Mouse (Mus musculus) liver, postnatal 0 days (tissue): ENCODE results near the gene Abl2. TPM values are rescaled to one million over a fixed set of nuclear protein-coding genes. Genes with fewer than 3 reads are reported as not detected.

Source experiments
- ATAC-seq: fragments of 200-750 bp; cut with Nextera tagmentation; 2 replicates; pipeline ENCODE4 v1.8.0; 2017; ENCODE audit warnings: mild to moderate bottlenecking, moderate library complexity
- DNase-seq: peaks from one replicate; pipeline ENCODE4 v3.0.0-alpha.2; 2016
- H3K27ac ChIP-seq: fragments of 300-500 bp; sonication (generic); 2 replicates; pipeline ENCODE4 v1.5.1; 2014; ENCODE audit warnings: antibody characterized with exemption, moderate library complexity, mild to moderate bottlenecking, low read depth
- H3K27me3 ChIP-seq: fragments of 300-500 bp; sonication (generic); 2 replicates; pipeline ENCODE4 v1.6.1; 2014; ENCODE audit warnings: low read length, control low read depth, mixed read lengths; ENCODE audit not compliant: insufficient read depth
- H3K36me3 ChIP-seq: fragments of 300-500 bp; sonication (generic); replicated peaks from 2 replicates; pipeline ENCODE4 v1.6.1; 2014; ENCODE audit warnings: mild to moderate bottlenecking, control low read depth, low read length, moderate library complexity, mixed read lengths; ENCODE audit not compliant: insufficient read depth
- H3K4me1 ChIP-seq: fragments of 300-500 bp; sonication (generic); 2 replicates; pipeline ENCODE4 v1.6.1; 2014; ENCODE audit warnings: antibody characterized with exemption, mild to moderate bottlenecking, control low read depth; ENCODE audit not compliant: insufficient read depth
- H3K4me2 ChIP-seq: fragments of 300-500 bp; sonication (generic); 2 replicates; pipeline ENCODE4 v1.6.1; 2014; ENCODE audit warnings: low read depth, mild to moderate bottlenecking, low read length, moderate library complexity, mixed read lengths
- H3K4me3 ChIP-seq: fragments of 300-500 bp; sonication (generic); 2 replicates; pipeline ENCODE4 v1.5.1; 2014; ENCODE audit warnings: low read depth, low read length
- H3K9ac ChIP-seq: fragments of 300-500 bp; sonication (generic); replicated peaks from 2 replicates; pipeline ENCODE4 v1.6.1; 2014; ENCODE audit warnings: mild to moderate bottlenecking, moderate library complexity
- H3K9me3 ChIP-seq: fragments of 300-500 bp; sonication (generic); 2 replicates; pipeline ENCODE4 v1.6.1; 2016; ENCODE audit warnings: mild to moderate bottlenecking, control low read depth, low read length, mixed read lengths
- CTCF ChIP-seq: sonication (generic); IDR thresholded peaks from 2 replicates; pipeline ENCODE4 v1.5.1; 2016; ENCODE audit warnings: antibody characterized with exemption, low read depth
- EP300 ChIP-seq: IDR thresholded peaks from 2 replicates; pipeline ENCODE4 v1.6.1; 2016; ENCODE audit warnings: antibody characterized with exemption, low read depth, mild to moderate bottlenecking
- WGBS: fragments of 180-500 bp; shearing (Covaris S2); extraction: QIAGEN DNeasy Blood & Tissue Kit; methylation state at CpG from one replicate; pipeline ENCODE4 v1.1.7; 2014; ENCODE audit not compliant: insufficient replicate concordance; 5-methylcytosine and 5-hydroxymethylcytosine counted together
- polyA plus RNA-seq: library from polyadenylated mRNA; unstranded; fragments of >200 nt; fragmentation: Nextera tagmentation; extraction: Ambion mirVana; gene quantifications from 2 replicates; pipeline ENCODE4 v1.2.1, GENCODE M21; 2015

Gene Abl2
- polyA plus RNA-seq, 1 experiment from 2014 or later, result 0.89 TPM

- Histone ChIP-seq H3K4me1 (peaks cover 31% of the 10 kb centered on the region), H3K9ac (no peak overlapping the region), H3K4me2 (no peak overlapping the region), H3K36me3 (no peaks in the 10 kb centered on the region), H3K9me3 (no peaks in the 10 kb centered on the region), H3K27ac (no peak overlapping the region), H3K4me3 (no peak overlapping the region), H3K27me3 (no peaks in the 10 kb centered on the region)
- ATAC-seq (no peak), DNase-seq (no peak)
- WGBS, result 40% methylated on average over 9 of the region's 9 CpGs
- TF ChIP-seq CTCF (no peak), EP300 (no peak)
These were observed 55.4 kb downstream of the Abl2 start for GRCm38 (mm10) chr1:156613855-156614530.

- TF ChIP-seq EP300, result no peak
- peak; percentile 54 for TF ChIP-seq CTCF
- WGBS, result 75% methylated on average over 1 of the region's 1 CpGs
- peaks cover 36% of the 10 kb centered on the region for H3K4me1 ChIP-seq
- no peak overlapping the region for H3K9ac ChIP-seq
- H3K4me2 ChIP-seq, result peak overlapping the region; percentile 68; the same call in 1 of the 2 replicates
- no peaks in the 10 kb centered on the region for H3K27me3 ChIP-seq
- H3K9me3 ChIP-seq, result no peaks in the 10 kb centered on the region
- no peak for DNase-seq
- H3K4me3 ChIP-seq, result no peak overlapping the region
- no peaks in the 10 kb centered on the region for H3K36me3 ChIP-seq
- H3K27ac ChIP-seq, result no peak overlapping the region
- no peak for ATAC-seq
These were observed 56.1 kb downstream of the Abl2 start for GRCm38 (mm10) chr1:156614710-156615109.

GRCm38 (mm10) chr1:156615381-156616133 is 57.0 kb downstream of the Abl2 start:
- Histone ChIP-seq H3K9me3 (no peaks in the 10 kb centered on the region), H3K4me1 (peaks cover 40% of the 10 kb centered on the region), H3K4me2 (peak overlapping the region; percentile 68), H3K27ac (peak overlapping the region; percentile 73), H3K27me3 (no peaks in the 10 kb centered on the region), H3K9ac (peak overlapping the region; percentile 39), H3K4me3 (peak overlapping the region; percentile 39), H3K36me3 (no peaks in the 10 kb centered on the region)
- 8% methylated on average over 13 of the region's 13 CpGs for WGBS
- ATAC-seq (peak; percentile 96), DNase-seq (peak; percentile 82)
- no peak for TF ChIP-seq CTCF
- no peak for TF ChIP-seq EP300

- DNase-seq, result no peak
- Histone ChIP-seq H3K4me3 (peak overlapping the region; percentile 15; the same call in 1 of the 2 replicates), H3K27ac (peak overlapping the region; percentile 62), H3K27me3 (no peaks in the 10 kb centered on the region), H3K4me1 (peaks cover 44% of the 10 kb centered on the region), H3K36me3 (peaks cover under 1% of the 10 kb centered on the region; the same call in 1 of the 2 replicates), H3K9me3 (no peaks in the 10 kb centered on the region), H3K4me2 (peak overlapping the region; percentile 66), H3K9ac (peak overlapping the region; percentile 52)
- TF ChIP-seq EP300 (no peak), CTCF (no peak)
- no peak for ATAC-seq
- WGBS, result 16% methylated on average over 12 of the region's 12 CpGs
These were observed 58.5 kb downstream of the Abl2 start for GRCm38 (mm10) chr1:156616989-156617598.

GRCm38 (mm10) chr1:156617811-156618210 is 59.2 kb downstream of the Abl2 start:
- no peak for TF ChIP-seq EP300
- no peak for TF ChIP-seq CTCF
- no peaks in the 10 kb centered on the region for H3K9me3 ChIP-seq
- H3K27ac ChIP-seq, result 0 out of 2 replicates have a peak overlapping the region, but pooled peaks have one; percentile 62
- 41% methylated on average over 4 of the region's 4 CpGs for WGBS
- 0 out of 2 replicates have a peak overlapping the region, but pooled peaks have one; percentile 4 for H3K9ac ChIP-seq
- H3K4me1 ChIP-seq, result peaks cover 44% of the 10 kb centered on the region
- peaks cover 6% of the 10 kb centered on the region; the same call in 1 of the 2 replicates for H3K36me3 ChIP-seq
- H3K4me3 ChIP-seq, result no peak overlapping the region
- ATAC-seq, result no peak
- H3K27me3 ChIP-seq, result no peaks in the 10 kb centered on the region
- H3K4me2 ChIP-seq, result peak overlapping the region; percentile 66
- no peak for DNase-seq

- H3K4me2 ChIP-seq, result no peak overlapping the region
- ATAC-seq, result no peak
- peaks cover 34% of the 10 kb centered on the region for H3K4me1 ChIP-seq
- TF ChIP-seq CTCF, result no peak
- no peak for TF ChIP-seq EP300
- no peak for DNase-seq
- H3K4me3 ChIP-seq, result no peak overlapping the region
- WGBS, result 82% methylated on average over 4 of the region's 4 CpGs
- no peaks in the 10 kb centered on the region for H3K27me3 ChIP-seq
- no peaks in the 10 kb centered on the region for H3K9me3 ChIP-seq
- H3K36me3 ChIP-seq, result peaks cover 11% of the 10 kb centered on the region
- H3K9ac ChIP-seq, result no peak overlapping the region
- no peak overlapping the region for H3K27ac ChIP-seq
These were observed 61.8 kb downstream of the Abl2 start for GRCm38 (mm10) chr1:156620292-156620909.
